Mouse (Mus musculus) cerebellum, adult 18-20 months (tissue): ENCODE measurements around the gene Nfil3.
A peak's percentile ranks its signal among the peaks of the same experiment; 100 is the strongest.

Experiments used
- DNase-seq, 2 experiments: peaks; one replicate each; pipeline ENCODE4 v3.0.0; 2021

Gene Nfil3

GRCm38 (mm10) chr13:52980951-52981421 lies at the start of gene Nfil3:
TSS of gene Nfil3 (minus strand) at chr13:52981073.
- peak in 1 of 2 experiments; percentile 81 for DNase-seq

- no peak for DNase-seq
Measured at GRCm38 (mm10) chr13:53024285-53024684, 43.4 kb upstream of the Nfil3 start.

- no peak for DNase-seq
Measured at GRCm38 (mm10) chr13:53020282-53020681, 39.4 kb upstream of the Nfil3 start.

GRCm38 (mm10) chr13:53019532-53019931 lies 38.7 kb upstream of the Nfil3 start:
- DNase-seq: no peak

GRCm38 (mm10) chr13:53018976-53019375 lies 38.1 kb upstream of the Nfil3 start:
- DNase-seq: no peak

- DNase-seq: no peak
Measured at GRCm38 (mm10) chr13:53017983-53018382, 37.1 kb upstream of the Nfil3 start.

- no peak for DNase-seq
Measured at GRCm38 (mm10) chr13:53017117-53017516, 36.2 kb upstream of the Nfil3 start.

- no peak for DNase-seq
Measured at GRCm38 (mm10) chr13:53011426-53011825, 30.6 kb upstream of the Nfil3 start.

- DNase-seq: peak; percentile 39 to 52
Measured at GRCm38 (mm10) chr13:53008489-53009184, 27.8 kb upstream of the Nfil3 start.

GRCm38 (mm10) chr13:53007781-53008180 lies 26.9 kb upstream of the Nfil3 start:
- DNase-seq: peak; percentile 47 to 58

- no peak for DNase-seq
Measured at GRCm38 (mm10) chr13:53003286-53003685, 22.4 kb upstream of the Nfil3 start.

GRCm38 (mm10) chr13:53001511-53001935 lies 20.6 kb upstream of the Nfil3 start:
- DNase-seq: no peak

GRCm38 (mm10) chr13:53000481-53000880 lies 19.6 kb upstream of the Nfil3 start:
- DNase-seq: no peak

- DNase-seq: no peak
Measured at GRCm38 (mm10) chr13:52998541-52998940, 17.7 kb upstream of the Nfil3 start.

GRCm38 (mm10) chr13:52997806-52998205 lies 16.9 kb upstream of the Nfil3 start:
- DNase-seq: no peak

GRCm38 (mm10) chr13:52996201-52996600 lies 15.3 kb upstream of the Nfil3 start:
- no peak for DNase-seq

- no peak for DNase-seq
Measured at GRCm38 (mm10) chr13:52994197-52994881, 13.5 kb upstream of the Nfil3 start.

GRCm38 (mm10) chr13:52990139-52990538 lies 9.3 kb upstream of the Nfil3 start:
- no peak for DNase-seq

- DNase-seq: no peak
Measured at GRCm38 (mm10) chr13:52989005-52989404, 8.1 kb upstream of the Nfil3 start.

GRCm38 (mm10) chr13:52987880-52988279 lies 7.0 kb upstream of the Nfil3 start:
- no peak for DNase-seq

GRCm38 (mm10) chr13:52986215-52986780 lies 5.4 kb upstream of the Nfil3 start:
- DNase-seq: no peak

- no peak for DNase-seq
Measured at GRCm38 (mm10) chr13:52985508-52986214, 4.8 kb upstream of the Nfil3 start.

GRCm38 (mm10) chr13:52982703-52983102 lies 1.8 kb upstream of the Nfil3 start:
- peak; percentile 87 to 91 for DNase-seq
